Mouse (Mus musculus): Measurements from ENCODE around the gene Nek10.
"Not testable (repeated sequence)": the region's sequence is repeated elsewhere in the genome, so short reads cannot be mapped to it uniquely, and the experiment has no call there.

The Nek10 gene

DNA sequence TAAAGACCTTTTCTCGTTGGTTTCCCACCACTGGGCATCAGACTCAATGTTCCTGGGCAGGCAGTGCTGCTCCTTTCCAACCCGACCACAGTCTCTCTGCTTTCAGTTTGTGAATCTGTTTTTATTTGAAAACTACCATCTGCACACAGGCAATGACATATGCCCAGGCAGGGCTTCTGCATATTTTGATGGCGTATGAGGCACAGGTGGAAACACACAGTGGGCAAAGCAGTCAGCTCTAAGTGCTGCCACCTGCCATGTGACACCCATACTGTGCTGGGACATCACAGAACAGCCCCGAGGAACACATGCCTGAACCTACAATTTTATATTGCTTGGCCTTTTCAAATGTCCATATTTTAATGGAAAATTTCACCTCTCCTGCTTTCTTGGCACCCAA lies 68.5 kb downstream of the Nek10 start:
- no peak for DNase-seq

DNA sequence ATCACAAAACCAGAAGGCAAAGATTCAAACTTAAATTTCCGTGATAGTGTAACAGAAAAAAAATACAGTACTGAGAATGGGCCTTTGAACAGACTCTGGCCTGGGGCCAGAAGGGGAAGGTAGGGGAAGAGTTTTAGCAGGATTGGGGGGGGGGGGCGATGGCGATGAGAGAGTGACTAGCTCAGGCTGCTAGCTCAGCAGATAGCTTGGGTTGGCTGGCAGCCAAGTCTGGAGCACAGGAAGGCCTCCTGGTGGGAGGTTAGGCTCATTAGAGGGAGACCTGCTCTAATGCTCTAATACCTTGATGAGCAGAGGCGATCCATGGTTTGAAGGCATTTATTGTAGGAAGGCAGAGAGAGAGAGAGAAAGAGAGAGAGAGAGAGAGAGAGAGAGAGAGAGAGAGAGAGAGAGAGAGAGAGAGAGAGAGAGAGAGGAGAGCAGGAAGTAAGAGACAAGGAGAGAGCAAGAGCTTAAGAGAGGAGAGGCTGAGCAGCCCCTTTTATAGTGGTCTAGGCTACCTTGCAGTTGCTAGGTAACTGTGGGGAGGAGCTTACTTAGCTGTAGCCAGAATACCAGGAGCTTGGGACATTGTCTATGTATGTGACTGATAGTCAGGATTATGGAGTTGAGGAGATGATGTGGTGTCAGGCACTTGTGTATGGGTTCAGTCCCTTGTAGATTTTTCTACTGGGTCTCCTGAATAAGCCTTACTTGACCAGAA lies 90.9 kb downstream of the Nek10 start:
- no peak for DNase-seq

DNA sequence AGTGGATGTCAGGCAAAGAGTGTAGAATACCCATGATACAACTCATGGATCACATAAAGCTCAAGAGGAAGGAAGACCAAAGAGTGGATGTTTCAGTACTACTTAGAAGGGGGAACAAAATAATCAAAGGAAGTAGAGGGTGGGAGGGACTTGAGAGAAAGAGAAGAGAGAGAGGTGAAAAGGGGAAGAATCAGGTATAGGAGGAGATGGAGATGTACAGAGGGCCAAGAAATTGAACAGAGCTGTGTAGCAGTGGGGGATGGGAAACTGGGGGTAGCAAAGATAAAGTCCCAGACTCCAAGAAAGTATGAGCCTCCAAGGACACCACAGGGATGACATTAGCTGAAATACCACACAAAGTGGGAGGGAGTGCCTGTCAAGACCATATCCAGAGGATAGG lies 91.6 kb downstream of the Nek10 start:
- DNase-seq, result no peak

DNA sequence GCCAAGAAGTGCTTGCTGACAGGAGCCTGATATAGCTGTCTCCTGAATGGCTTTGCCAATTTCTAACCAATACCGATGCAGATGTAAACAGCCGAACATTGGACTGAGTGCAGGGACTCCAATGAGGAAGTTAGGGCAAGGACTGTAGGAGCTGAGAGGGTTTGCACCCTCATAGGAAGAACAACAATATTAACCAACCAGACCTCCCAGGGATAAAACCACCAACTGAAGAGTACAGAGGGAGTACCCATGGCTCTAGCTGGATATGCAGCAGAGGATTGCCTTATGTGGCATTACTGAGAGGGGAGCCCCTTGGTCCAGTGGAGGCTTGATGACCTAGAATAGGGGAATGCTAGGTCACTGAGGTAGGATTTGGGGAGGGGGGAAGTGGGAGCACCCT lies 92.1 kb downstream of the Nek10 start:
- DNase-seq, result no peak

DNA sequence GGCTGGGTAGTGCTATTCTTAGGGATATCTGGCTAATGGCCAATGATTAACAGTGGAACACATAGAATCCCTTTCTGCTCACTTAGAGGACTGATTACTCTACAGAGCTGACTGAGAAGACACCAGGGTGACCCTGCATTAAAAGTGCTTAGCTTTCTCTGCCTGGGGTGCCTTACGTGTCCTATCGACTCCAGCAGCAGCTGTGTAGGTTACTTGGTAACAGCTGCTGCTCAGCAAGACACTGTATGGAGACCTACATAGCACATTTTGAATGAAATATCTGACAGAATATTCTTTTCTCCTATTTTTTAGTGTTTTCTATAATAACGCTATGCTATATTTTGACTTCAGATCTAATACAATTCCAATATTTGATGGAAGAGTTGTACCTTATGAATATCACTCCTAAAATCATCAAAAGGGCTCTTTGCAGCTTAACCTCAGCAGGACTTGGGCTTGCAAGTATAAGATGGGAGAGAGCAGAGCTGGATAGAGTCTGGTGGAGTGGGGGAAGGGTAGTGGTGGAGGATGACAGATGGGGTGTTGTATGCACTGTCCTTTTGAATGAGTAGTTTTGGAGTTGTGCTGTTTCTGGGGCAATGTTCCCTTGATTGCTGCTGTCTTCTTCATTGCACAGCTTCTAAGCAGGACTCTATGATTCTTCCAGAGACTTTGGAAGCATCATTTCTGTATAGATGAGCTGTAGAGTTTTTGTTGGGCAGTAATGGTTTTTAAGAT lies 93.4 kb downstream of the Nek10 start:
- DNase-seq, result no peak

DNA sequence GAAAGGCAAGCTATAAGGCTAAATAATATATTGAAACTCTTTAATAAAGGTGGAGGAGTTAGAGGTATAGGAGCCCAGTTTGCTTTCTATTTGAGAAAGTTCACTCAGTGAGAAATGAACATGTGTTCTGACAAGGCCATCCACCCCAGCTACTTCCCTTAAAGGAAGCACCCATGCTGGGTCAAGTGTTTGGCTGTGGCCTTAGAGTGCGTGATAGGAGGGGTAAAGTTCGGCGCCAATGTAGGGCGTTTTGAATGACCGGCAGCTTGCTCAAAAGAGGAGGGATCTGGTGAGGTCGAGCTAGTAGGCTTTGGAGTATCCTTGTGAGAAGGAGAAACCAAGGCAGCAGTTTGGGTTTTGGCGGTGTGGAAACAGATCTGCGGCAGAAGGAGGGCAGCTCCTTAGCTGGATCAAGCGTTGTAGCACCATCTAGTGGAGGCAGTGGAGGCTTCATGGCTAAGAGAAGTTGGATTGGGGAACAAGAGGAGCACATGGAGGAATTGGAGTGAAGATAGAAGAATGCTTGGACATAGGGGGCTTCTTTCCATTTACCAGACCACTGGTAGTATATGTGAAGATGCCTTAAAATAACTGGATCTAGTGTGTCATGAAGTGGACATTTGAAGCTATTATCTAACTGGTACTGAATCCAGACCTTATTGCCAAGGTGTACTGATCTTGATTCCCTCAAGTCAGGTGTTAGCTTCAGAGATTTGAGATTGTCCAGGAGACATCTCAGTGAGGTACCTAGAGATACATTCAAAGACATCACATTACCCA lies 101.7 kb downstream of the Nek10 start:
- DNase-seq, result peak; percentile 79

DNA sequence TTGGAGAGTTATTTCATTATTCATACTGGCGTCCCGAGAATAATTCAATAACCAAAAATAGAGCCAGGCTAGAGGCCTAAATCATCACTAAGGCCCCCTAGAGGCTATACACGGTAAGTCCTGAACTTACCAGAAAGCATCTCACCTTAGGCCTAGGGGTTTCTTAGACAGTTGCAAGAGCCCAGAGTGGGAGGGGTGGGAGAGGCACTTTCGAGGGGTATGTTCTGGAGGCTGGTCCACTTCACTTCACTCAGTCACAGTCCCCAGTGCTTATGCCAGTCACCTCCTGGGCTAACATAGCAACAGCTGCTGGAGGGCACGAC lies 102.3 kb downstream of the Nek10 start:
- no peak for DNase-seq

DNA sequence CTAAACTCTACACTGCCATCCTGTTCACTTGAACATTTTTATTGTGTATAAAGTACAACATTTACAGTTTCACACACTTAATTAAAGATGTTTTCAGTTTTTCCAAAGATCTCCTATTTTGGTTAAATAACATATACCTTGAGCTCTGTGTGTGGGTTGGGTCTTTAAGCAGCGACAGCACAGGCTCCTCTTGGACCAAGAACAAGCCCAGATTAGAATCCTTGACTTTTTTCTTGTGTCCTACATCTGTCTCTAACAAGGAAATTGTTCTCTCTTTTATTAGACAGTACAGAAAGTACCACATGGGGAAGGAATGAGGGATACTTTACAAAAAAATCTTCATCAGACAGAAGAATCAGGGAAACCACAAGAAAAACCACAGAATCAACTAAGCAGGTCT lies 122.4 kb downstream of the Nek10 start:
- DNase-seq, result no peak

DNA sequence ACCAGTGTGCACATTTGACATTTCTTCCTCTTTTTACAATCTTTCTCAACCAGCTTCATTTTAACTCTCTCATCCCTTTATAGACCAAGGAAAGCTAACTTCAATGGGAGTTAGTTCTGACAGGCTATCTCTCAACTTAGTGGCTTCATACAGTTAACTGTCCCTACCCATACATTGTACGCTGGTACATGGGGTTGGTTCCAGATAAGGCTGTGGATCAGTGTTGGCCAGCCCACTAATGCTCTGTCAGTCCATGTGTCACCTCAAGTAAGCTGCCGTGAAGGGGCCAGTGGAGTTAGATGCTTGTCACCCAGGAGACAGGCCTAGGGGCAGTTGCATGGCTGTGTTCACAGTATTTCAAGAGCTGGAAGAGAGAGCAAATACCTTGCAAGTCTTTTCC lies 124.3 kb downstream of the Nek10 start:
- DNase-seq, result no peak

DNA sequence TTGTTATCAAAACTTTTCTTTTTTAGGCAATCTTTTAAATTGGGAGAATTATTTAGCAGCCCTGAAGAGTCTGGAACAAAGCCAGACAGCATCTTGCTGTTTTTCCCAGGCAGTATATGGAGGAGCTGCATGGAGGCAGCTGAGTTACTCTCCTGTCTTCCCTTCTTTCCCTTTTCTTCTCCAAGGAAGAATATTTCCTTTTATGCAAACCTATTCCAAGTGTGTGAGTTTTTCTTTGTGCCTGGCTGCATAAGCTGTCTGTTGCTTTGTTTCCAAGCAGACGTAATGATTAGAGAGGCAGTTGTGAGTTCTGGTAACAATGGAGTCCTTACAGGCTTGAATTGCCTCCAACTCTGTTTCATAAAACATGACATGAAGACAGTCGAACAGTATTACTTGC lies 131.8 kb downstream of the Nek10 start:
- DNase-seq, result no peak

DNA sequence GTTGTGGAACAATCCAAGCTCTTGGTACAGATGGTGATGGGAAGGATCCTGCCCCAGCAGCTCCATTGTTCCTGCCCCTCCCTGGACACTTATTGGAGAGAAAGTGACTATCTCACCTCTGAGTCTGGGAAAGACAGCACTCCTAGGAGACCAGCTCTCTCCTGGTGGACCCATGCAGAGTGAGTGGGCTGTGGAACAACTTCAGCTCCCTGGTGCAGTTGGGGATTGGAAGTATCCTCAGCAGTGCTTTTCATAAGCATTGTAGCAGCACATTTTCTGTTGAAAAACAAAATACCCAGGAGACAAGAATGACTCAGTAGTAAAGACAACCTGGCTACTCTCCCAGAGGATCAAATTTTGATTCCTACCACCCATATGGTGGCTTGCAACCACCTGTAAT lies 142.7 kb downstream of the Nek10 start:
- no peak for DNase-seq

DNA sequence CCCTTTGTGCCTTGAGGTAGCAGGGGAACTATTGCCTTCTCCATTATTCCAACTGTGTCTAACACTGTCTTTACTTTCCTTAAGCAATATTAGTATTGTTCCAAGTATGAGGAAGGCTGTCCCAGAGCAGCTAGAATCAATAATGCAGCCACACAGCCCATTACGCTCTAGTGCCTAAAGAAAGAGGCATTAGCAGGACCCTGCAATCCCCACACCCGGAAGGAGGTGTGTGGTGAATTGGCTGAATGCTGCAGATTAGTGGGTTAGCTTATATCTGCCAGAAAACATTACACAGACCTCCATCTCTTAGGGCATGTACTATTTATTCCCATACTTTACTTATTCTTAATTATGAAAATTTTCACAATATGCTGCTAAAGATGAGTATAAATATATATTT lies 145.8 kb downstream of the Nek10 start:
- DNase-seq, result no peak

DNA sequence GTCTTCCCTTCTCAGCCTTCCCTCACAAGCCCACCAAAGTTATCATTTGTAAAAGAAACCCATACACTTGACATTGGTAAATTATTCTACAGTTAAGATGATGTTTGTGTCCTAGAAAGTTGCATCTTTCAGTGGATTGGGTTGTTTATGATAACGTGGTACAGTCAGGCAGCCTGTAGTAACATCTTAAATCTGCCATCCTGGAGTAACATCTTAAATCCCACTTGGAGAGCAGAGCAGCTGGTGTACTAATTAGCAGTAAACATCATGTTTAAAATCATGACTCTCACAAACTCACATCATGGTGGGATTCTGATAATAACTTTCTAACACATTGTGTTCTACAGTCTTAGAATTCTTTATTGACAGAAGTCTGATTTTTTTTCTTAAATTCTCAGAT lies 148.6 kb downstream of the Nek10 start:
- DNase-seq, result no peak

DNA sequence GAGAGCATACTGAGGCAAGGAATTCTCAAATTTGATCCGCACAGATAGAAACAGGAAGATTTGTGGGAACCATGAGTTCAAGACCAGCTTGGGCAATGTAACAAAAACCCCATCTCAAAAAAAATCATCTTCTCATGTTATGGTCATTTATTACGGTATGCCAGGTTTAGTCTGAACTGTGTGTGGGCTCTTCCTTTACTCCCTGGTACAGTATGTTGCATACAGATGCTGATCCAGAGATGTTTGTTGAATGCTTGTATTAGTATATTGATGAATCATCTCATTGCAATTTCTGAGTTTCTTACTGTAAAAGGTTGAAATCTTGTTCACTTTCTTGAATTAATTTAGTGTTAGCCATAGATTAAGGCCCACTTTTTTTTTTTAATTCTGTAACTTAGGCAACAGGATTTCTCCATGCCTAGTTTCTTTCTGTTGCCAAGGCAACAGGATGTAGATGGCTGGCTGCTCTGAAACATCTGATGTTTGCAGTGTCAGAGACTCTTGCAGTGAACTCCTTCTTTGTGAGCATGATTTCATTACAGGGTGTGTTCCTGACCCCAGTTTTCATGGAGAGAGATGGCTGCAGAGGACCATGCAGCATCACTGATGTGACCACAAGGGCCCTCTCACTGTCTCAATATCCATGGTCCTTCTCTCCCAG lies 156.7 kb downstream of the Nek10 start:
- DNase-seq, result peak; percentile 16

DNA sequence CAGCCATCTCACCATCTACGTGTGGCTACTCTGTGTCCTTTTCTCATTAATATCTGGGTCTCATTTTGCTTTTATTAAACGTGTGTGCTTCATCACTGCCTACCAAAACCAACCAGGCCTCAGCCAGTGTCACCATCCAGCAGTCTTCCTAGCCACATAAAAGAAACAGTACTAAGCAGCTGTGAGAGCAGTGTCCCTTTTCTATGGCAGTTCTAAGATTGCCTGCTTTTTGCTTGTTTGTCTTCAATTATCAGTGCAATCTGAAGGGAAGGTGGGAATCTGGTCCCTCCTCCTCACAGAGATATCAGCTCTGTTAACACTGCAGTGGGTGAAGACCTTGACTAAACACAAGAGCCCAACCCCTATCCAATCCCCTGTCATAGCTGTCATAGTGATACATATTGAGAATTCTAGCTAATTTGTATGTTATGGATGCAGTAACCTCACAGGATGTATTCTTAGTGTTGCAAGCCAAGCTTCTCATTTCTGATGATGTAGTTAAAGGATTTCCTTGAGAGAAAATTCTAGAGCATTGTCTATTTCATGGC lies 157.3 kb downstream of the Nek10 start:
- DNase-seq, result no peak

DNA sequence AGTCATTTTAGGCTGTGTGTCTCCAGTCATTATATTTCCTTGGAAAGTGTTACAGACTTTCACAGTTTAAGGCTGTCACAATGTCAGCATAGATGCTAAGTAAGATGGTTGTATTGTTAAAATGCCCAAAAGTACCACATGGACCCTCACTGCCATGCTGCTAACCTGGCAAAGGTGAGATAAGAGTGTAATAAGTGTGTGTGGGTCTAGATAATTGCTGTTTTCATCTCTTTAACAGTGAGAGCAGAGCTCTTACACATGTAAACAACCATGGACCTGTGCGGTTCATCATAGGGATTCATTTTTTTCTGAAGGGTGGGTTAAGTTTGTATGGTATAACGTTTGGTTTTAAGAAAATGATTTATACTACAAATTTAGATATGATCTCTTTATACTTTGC lies 167.4 kb downstream of the Nek10 start:
- no peak for DNase-seq

DNA sequence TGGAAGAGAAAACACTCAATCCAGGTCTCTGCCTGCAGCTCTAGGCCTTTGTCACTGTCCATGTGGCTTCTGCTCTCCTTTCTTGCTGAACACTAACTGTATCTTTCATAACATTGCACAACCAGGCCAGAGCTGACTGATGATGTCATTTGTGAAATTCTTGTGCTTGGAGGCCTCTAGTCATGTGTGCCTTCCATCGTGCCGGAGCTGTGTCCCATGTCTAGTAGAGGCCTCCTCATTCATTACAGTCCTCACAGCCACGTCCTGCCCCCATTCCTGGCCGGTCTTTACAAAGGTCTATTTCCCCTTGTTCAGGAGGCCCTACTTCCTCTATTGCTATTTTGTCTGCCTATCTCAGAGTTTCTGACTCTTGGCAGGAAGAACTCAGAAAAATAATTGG lies 167.8 kb downstream of the Nek10 start:
- DNase-seq, result no peak

DNA sequence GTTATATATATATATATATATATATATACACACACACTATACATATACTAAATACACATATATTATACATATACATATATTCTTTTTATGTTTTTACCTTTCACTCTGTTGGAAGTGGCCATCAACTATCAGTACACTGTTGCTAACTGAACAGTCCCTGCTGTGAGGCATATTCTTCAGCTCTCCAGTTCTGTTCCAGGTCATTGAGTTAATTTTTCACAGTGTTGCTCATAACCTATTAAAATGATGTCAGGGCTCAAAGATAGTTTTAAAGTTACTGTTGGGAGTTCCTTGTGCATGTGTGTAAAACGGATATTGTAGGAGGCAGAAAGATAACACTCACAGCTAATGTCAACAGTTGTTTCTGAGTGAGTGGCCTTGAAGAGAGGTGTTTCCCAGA lies 170.9 kb downstream of the Nek10 start:
- no peak for DNase-seq

DNA sequence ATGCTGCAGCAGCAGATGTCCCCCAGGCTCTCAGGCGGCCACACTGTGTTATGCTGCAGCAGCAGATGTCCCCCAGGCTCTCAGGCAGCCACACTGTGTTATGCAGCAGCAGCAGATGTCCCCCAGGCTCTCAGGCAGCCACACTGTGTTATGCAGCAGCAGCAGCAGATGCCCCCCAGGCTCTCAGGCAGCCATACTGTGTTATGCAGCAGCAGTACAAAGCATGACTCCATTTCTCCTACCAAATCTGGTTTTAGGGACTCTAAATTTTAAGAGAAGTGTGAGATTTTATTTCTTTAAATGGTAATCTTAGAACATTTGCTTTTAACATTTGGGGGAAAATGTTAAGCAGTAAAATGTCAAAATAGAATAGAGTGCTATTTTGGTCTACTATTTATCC lies 180.9 kb downstream of the Nek10 start:
- DNase-seq, result not testable (repeated sequence)

DNA sequence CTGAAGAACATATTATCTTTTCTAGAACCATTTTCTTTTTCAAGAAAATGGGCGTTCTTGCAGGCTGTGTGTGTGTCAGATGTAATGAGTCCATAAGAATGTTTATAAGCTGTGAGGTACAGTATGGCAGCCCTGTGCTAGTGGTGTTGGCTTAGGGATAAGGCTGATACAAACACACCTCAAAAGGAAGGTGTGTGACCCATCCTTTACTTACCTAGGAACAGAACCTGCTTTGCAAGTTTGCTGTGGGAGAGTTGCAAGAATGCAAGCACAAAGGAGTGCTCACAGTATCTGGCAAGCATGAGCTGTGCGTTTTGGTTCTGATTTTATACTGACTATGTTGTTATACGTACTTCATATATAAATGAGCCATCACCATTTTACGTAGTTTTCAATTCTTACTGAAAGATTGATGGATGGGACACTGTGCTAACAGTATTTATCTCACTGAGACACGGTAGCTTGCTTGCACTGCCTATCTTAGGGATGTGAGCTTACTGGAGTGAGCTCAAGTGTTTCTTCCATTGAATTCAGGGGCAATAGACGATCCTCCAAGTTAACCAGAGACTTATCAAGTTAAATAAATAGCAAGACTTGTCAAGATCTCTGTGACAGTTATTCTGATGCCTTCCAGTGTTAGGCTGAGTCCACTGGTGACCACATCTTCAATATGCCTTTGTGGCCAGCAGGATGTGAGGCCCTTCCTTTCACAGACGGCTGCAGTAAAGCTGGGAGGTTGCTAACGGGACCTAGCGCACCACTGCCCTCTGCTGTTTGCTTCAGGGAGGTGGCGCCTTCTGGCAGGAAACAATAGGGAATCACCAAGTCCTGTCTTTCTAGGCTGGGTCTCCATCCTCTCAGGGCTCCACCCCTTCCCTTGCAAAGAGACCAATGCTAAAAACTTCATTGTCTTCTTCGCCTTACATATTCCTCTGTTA lies 181.8 kb downstream of the Nek10 start:
- DNase-seq, result peak; percentile 63

DNA sequence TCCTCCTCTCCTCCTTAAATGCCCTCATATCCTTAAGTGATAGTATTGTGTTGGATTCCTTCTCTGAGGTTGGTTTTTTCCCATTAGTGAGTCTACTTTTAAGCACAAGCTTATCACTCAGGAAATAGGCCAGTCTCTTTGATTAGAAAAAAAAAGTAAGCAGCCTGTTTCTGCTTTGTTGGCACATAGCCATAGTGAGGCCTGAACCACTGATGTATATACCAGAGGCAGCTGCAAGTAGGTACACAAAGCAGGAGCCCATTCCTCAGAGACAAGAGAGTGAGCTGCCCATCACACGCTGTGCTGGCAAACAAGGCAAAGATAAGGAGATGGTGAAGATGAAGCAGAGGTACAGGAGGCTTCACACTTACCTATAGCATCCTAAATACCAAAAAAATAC lies 184.2 kb downstream of the Nek10 start:
- no peak for DNase-seq

DNA sequence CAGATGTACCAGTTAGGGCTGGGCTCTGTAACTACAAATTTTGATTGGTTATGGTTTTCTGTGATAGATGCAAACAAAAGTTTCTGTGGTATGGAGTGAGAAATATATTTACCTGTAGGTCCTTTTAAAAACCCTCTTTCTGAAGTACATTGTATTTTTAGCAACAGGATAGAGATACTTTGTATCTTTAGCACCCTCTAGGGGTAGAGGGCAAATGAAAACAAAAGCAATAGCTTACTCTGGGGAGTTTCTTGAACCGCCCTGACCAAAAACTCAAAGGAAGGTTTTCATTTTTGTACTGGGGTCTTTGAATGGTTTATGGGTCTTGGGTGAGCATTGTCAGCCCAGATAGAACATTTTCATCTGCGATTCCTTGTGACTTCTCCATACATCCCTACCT lies 188.4 kb downstream of the Nek10 start:
- DNase-seq, result no peak

All from right cerebral cortex, adult 18-20 months (tissue).